Mouse (Mus musculus) bone marrow, adult 2 months (tissue): Measurements from ENCODE around the gene Eif2a.

ENCODE experiments used
- CTCF ChIP-seq: fragments of 200-500 bp; IDR thresholded peaks from 2 replicates; pipeline ENCODE4 v1.5.1; 2011; ENCODE audit warnings: low read length, control low read depth; ENCODE audit not compliant: control insufficient read depth, insufficient read depth
- POLR2A ChIP-seq: fragments of 200-500 bp; IDR thresholded peaks from 2 replicates; pipeline ENCODE4 v1.6.1; 2011; ENCODE audit warnings: low read depth, mild to moderate bottlenecking, control low read depth, low read length, borderline replicate concordance; ENCODE audit not compliant: control insufficient read depth

- peak; percentile 95 for TF ChIP-seq POLR2A
- no peak for TF ChIP-seq CTCF
Measured at GRCm38 (mm10) chr3:58525652-58526407, at the start of gene Eif2a, which contains the start of gene Serp1.
